Mouse (Mus musculus) adrenal gland, adult 18-20 months (tissue): ENCODE results near the gene Zfp385a. TPM values are rescaled to one million over a fixed set of nuclear protein-coding genes. Genes with fewer than 3 reads are reported as not detected.
A peak's percentile ranks its signal among the peaks of the same experiment; 100 is the strongest.

Experiments used
- DNase-seq, 2 experiments: peaks; one replicate each; pipeline ENCODE4 v3.0.0; 2021 to 2022; ENCODE audit warnings: low spot score in 2 of 2
- total RNA-seq, 2 experiments: library from RNA; stranded (reverse); gene quantifications; 1 replicate in 1 of 2; 2 replicates in 1 of 2; pipeline ENCODE4 v1.2.3; 2021

Zfp385a gene
- total RNA-seq, 2 experiments from 2014 or later = 12.4 to 16.9 TPM

- peak in 1 of 2 experiments; percentile 20 for DNase-seq
Observed at GRCm38 (mm10) chr15:103339166-103339960, 530 bp downstream of the Zfp385a start.

- no peak for DNase-seq
Observed at GRCm38 (mm10) chr15:103338829-103339165, 1.1 kb downstream of the Zfp385a start.

DNA sequence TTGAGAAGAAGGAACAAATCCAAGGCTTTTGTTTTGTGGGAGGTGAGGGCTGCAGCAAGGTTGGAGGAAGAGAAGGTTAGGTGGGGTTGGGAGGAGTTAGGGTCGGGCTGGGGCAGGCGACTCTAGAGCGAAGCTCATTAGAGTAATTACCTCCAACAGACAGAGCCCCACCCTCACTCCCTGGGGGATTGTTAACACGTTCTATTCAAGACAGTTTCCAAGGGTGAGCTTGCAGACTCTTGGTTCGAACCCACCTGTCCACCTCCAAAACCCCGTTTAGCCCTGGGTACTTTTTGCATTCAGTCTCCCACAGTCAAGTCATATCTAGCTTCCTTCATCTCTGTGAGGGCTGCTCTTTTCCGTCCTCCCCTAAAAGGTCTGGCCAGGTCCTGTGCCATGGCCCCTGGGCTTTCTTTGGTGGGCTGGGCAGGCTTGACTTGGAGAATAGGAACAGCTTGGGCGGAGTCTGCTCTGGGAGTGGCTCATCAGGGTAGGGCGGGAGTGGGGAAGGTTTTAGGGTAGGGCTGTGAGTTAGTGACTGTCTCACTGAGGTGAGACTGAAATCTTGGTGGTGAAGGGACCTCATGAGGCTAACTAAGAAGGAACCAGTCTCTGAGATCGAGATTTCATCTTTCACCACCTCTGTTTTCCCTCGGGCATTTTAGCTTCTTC, 2.8 kb downstream of the Zfp385a start:
- DNase-seq = no peak

GRCm38 (mm10) chr15:103335488-103336235, 4.2 kb downstream of the Zfp385a start:
- no peak for DNase-seq

GRCm38 (mm10) chr15:103335040-103335439, 4.9 kb downstream of the Zfp385a start:
- no peak for DNase-seq

GRCm38 (mm10) chr15:103334194-103334593, 5.7 kb downstream of the Zfp385a start:
- no peak for DNase-seq

- DNase-seq = no peak
Observed at GRCm38 (mm10) chr15:103333738-103334137, 6.2 kb downstream of the Zfp385a start.

DNA sequence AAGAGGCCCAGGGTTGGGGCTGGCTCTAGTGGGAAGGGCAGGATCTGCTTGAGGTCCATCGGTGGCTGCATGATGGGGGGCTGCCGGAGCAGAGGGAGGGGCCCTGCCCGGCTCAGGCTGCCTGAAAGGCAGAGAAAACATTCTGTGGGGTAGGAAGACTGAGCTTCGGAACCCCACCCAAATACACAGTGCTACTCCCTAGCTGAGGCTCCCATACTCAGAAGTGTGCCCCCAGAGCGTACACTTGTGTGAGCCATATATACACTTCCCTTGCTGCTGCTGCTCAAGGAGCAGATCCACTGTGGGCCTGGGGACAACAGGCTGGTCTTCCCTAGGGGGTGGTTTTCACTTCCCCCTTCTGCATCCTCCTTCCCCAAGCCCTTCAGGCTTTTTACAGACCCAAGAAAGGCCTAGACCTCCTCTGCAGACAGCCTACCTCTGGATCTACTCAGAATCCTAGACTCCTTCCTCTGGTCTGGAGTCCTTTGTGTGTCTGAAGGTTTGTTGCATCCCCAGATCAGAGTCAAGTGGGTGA, 6.7 kb downstream of the Zfp385a start:
- DNase-seq = no peak

GRCm38 (mm10) chr15:103323455-103324247, 16.2 kb downstream of the Zfp385a start:
- peak; percentile 89 to 90 for DNase-seq

DNA sequence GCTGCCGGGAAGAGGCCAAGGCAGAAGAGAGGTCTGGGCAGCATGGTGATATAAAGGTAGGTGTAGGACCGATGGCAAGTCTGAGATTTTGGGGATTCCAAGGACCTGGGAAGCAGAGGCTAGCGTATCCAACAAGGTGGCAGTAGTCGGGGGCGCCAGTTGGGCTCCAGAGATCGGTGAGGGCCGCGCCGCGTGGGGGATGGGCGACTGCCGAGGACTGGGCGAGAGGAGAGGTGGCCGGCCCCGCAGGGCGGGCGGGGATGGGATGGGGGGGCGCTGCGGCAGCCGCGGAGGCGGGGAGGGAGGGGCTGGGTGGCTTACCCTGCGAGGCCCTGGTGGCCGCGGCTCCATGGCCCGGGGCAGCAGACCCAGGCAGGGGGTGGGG, 16.8 kb downstream of the Zfp385a start:
- peak in 1 of 2 experiments; percentile 67 for DNase-seq

GRCm38 (mm10) chr15:103322396-103322795, 17.5 kb downstream of the Zfp385a start:
- no peak for DNase-seq

DNA sequence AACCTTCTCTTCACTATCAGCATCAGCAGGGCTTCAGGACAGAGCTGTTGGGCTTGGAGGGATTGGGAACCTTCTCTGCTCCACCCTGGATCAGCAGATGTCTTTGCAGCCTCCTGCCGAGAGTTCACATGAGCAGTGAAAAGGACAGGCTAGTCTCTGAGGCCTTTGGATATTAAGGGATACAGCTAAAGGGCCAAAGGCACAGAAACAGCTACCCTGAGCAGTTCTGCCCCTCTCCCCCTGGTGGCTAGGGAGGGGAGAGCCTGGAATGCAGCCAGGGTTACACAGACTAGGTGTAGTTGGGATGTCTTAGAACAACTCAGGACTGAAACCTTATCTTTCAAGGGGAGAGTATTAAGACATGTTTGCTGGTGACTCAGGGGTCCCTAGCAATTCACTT, 18.8 kb downstream of the Zfp385a start:
- DNase-seq = no peak

DNA sequence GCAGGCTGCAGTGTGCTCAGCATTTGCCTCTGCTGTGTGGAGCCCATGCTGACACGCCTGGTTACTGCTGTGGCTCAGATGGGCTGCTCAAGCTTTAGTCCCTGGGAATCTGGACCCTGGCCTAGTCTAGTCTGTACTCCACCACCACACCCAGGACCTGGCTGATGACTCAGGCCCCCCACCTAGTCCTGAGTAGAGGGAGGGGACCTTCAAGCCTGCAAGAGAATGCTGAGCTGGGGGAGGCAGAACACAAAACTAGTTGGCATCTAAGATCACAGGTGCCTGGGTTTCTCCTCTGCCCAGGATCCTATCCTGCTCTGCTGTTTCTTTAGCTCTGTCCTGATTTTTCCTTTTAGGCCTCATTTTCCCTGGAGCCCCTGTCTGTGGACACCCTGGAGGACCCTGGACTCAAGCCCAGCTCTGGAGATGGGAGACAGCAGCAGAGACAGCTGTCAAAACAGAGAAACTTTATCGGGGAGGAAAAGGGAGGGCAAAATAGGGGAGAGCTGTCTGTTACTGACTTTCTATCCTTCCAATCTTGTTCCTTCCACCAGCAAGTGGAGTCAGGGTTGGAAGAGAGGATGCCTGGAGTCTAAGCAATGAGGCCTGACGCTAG, 21.6 kb downstream of the Zfp385a start:
- no peak for DNase-seq

DNA sequence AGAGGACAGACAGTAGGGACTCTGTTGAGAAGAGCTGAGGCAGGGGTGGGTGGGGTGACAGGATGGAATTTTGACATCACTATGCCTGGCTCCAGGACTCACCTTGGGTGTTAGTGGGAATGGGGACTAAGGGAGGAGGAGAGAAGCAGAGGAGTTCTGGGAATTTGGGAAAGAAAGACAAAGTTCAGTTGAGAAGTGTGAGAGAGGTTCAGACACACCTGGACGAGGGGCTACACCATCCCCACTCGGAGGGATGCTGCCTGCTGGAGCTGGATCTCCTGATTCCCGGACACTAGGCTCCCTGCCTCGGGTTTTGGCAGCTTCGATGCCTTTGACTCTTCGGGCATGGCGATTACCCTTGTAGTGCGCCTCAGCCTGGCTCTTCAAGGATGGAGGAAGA, 22.2 kb downstream of the Zfp385a start:
- no peak for DNase-seq

GRCm38 (mm10) chr15:103317120-103317519, 22.8 kb downstream of the Zfp385a start:
- no peak for DNase-seq

- no peak for DNase-seq
Observed at GRCm38 (mm10) chr15:103315979-103316776, 23.7 kb downstream of the Zfp385a start.

- peak; percentile 75 to 82 for DNase-seq
Observed at GRCm38 (mm10) chr15:103315011-103315502, 24.8 kb downstream of the Zfp385a start.

DNA sequence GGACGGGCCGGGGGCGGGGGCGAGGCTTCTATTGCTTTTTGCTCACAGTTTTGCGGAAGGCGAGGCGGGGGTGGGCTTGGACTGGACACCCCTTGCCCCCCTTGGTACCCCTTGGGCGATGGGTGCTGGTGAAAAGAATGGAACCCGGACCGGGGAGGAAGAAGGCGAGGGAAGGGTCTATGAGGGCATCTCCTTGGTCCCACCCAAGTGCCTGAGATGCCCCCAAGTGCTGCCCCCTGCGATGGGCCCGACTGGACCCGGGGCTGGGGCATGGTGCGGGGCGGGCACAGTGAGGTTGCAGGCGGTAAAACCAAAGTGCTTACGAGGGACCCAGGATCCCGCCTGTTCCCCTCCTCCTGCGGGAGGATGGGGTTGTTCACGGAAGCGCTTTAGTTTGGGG, 25.7 kb downstream of the Zfp385a start:
- no peak for DNase-seq

GRCm38 (mm10) chr15:103313495-103314095, 26.3 kb downstream of the Zfp385a start:
- peak in 1 of 2 experiments; percentile 46 for DNase-seq
